Mouse (Mus musculus) limb, embryonic 12.5 days (tissue): ENCODE measurements around the gene F2rl1. TPM values are rescaled to one million over a fixed set of nuclear protein-coding genes. Genes with fewer than 3 reads are reported as not detected.

Source experiments
- ATAC-seq: fragments of 200-750 bp; cut with Nextera tagmentation; 2 replicates; pipeline ENCODE4 v1.8.0; 2017; ENCODE audit warnings: low read depth, moderate TSS enrichment; ENCODE audit not compliant: insufficient number of reproducible peaks, insufficient read depth, low FRiP score, low TSS enrichment
- H3K27ac ChIP-seq: fragments of 300-500 bp; sonication (generic); 2 replicates; pipeline ENCODE4 v1.5.1; 2016; ENCODE audit warnings: mild to moderate bottlenecking, moderate library complexity
- H3K27me3 ChIP-seq: fragments of 300-500 bp; sonication (generic); 2 replicates; pipeline ENCODE4 v1.6.1; 2016; ENCODE audit warnings: mild to moderate bottlenecking, moderate library complexity
- H3K36me3 ChIP-seq: fragments of 300-500 bp; sonication (generic); 2 replicates; pipeline ENCODE4 v1.6.1; 2016; ENCODE audit warnings: mild to moderate bottlenecking, moderate library complexity
- H3K4me1 ChIP-seq: fragments of 300-500 bp; sonication (generic); replicated peaks from 2 replicates; pipeline ENCODE4 v1.6.1; 2016
- H3K4me2 ChIP-seq: fragments of 300-500 bp; sonication (generic); 2 replicates; pipeline ENCODE4 v1.6.1; 2016; ENCODE audit warnings: mild to moderate bottlenecking, moderate library complexity
- H3K4me3 ChIP-seq: fragments of 300-500 bp; sonication (generic); replicated peaks from 2 replicates; pipeline ENCODE4 v1.5.1; 2016; ENCODE audit warnings: mild to moderate bottlenecking
- H3K9ac ChIP-seq: fragments of 300-500 bp; sonication (generic); replicated peaks from 2 replicates; pipeline ENCODE4 v1.6.1; 2016; ENCODE audit warnings: mild to moderate bottlenecking, moderate library complexity
- H3K9me3 ChIP-seq: fragments of 300-500 bp; sonication (generic); 2 replicates; pipeline ENCODE4 v1.6.1; 2016; ENCODE audit warnings: mild to moderate bottlenecking, moderate library complexity
- WGBS: fragments of 180-500 bp; shearing (Covaris S2); methylation state at CpG from one replicate; pipeline ENCODE4 v1.1.7; 2016; 5-methylcytosine and 5-hydroxymethylcytosine counted together
- polyA plus RNA-seq: library from polyadenylated mRNA; unstranded; fragments of >200 nt; fragmentation: Nextera tagmentation; extraction: Ambion mirVana; gene quantifications from 2 replicates; pipeline ENCODE4 v1.2.1, GENCODE M21; 2016

F2rl1 gene
- polyA plus RNA-seq, 1 experiment from 2014 or later: 0.11 TPM

- Histone ChIP-seq H3K4me2 (peak overlapping the region; percentile 53; the same call in 1 of the 2 replicates), H3K27me3 (peaks cover 8% of the 10 kb centered on the region; the same call in 1 of the 2 replicates), H3K4me1 (peaks cover 27% of the 10 kb centered on the region), H3K9ac (no peak overlapping the region), H3K27ac (no peak overlapping the region), H3K36me3 (no peaks in the 10 kb centered on the region), H3K9me3 (no peaks in the 10 kb centered on the region), H3K4me3 (no peak overlapping the region)
- no peak for ATAC-seq
- 3% methylated on average over 3 of the region's 3 CpGs for WGBS
These were observed 24.4 kb upstream of the F2rl1 start for GRCm38 (mm10) chr13:95549421-95549820.

- ATAC-seq: no peak
- no peaks in the 10 kb centered on the region for H3K9me3 ChIP-seq
- peaks cover 8% of the 10 kb centered on the region; the same call in 1 of the 2 replicates for H3K27me3 ChIP-seq
- 7% methylated on average over 6 of the region's 6 CpGs for WGBS
- no peaks in the 10 kb centered on the region for H3K36me3 ChIP-seq
- no peak overlapping the region for H3K9ac ChIP-seq
- peak overlapping the region; percentile 22 for H3K4me3 ChIP-seq
- H3K4me2 ChIP-seq: peak overlapping the region; percentile 53
- H3K27ac ChIP-seq: no peak overlapping the region; the same call in 1 of the 2 replicates
- H3K4me1 ChIP-seq: peaks cover 27% of the 10 kb centered on the region
These were observed 23.8 kb upstream of the F2rl1 start for GRCm38 (mm10) chr13:95548856-95549255.

GRCm38 (mm10) chr13:95548291-95548789 lies 23.3 kb upstream of the F2rl1 start:
- peaks cover 8% of the 10 kb centered on the region; the same call in 1 of the 2 replicates for H3K27me3 ChIP-seq
- H3K27ac ChIP-seq: peak overlapping the region; percentile 64
- ATAC-seq: 0 out of 2 replicates have a peak, but pooled peaks have one; percentile 60
- H3K4me2 ChIP-seq: peak overlapping the region; percentile 53
- H3K9me3 ChIP-seq: no peaks in the 10 kb centered on the region
- 9% methylated on average over 20 of the region's 20 CpGs for WGBS
- H3K4me3 ChIP-seq: peak overlapping the region; percentile 22
- no peaks in the 10 kb centered on the region for H3K36me3 ChIP-seq
- peaks cover 27% of the 10 kb centered on the region for H3K4me1 ChIP-seq
- no peak overlapping the region for H3K9ac ChIP-seq

GRCm38 (mm10) chr13:95547090-95547611 lies 22.1 kb upstream of the F2rl1 start:
- no peaks in the 10 kb centered on the region for H3K36me3 ChIP-seq
- H3K27ac ChIP-seq: no peak overlapping the region
- H3K4me1 ChIP-seq: peaks cover 27% of the 10 kb centered on the region
- H3K9me3 ChIP-seq: no peaks in the 10 kb centered on the region
- H3K4me3 ChIP-seq: no peak overlapping the region
- H3K27me3 ChIP-seq: peaks cover 8% of the 10 kb centered on the region; the same call in 1 of the 2 replicates
- 22% methylated on average over 12 of the region's 12 CpGs for WGBS
- no peak for ATAC-seq
- H3K4me2 ChIP-seq: peak overlapping the region; percentile 1; the same call in 1 of the 2 replicates
- no peak overlapping the region for H3K9ac ChIP-seq

GRCm38 (mm10) chr13:95546251-95546650 lies 21.2 kb upstream of the F2rl1 start:
- WGBS: 62% methylated on average over 6 of the region's 6 CpGs
- no peak overlapping the region for H3K4me3 ChIP-seq
- H3K27ac ChIP-seq: no peak overlapping the region
- peaks cover 8% of the 10 kb centered on the region; the same call in 1 of the 2 replicates for H3K27me3 ChIP-seq
- no peak overlapping the region for H3K4me2 ChIP-seq
- H3K9ac ChIP-seq: no peak overlapping the region
- H3K9me3 ChIP-seq: no peaks in the 10 kb centered on the region
- peaks cover 27% of the 10 kb centered on the region for H3K4me1 ChIP-seq
- ATAC-seq: no peak
- H3K36me3 ChIP-seq: no peaks in the 10 kb centered on the region

GRCm38 (mm10) chr13:95545729-95546186 lies 20.7 kb upstream of the F2rl1 start:
- H3K4me3 ChIP-seq: no peak overlapping the region
- no peak overlapping the region for H3K4me2 ChIP-seq
- no peak overlapping the region for H3K27ac ChIP-seq
- H3K36me3 ChIP-seq: no peaks in the 10 kb centered on the region
- H3K9ac ChIP-seq: no peak overlapping the region
- H3K9me3 ChIP-seq: no peaks in the 10 kb centered on the region
- H3K27me3 ChIP-seq: peaks cover 8% of the 10 kb centered on the region; the same call in 1 of the 2 replicates
- 70% methylated on average over 7 of the region's 7 CpGs for WGBS
- peaks cover 27% of the 10 kb centered on the region for H3K4me1 ChIP-seq
- peak; percentile 69 for ATAC-seq

- no peak overlapping the region for H3K4me2 ChIP-seq
- no peak for ATAC-seq
- no peaks in the 10 kb centered on the region; the same call in 1 of the 2 replicates for H3K27me3 ChIP-seq
- no peaks in the 10 kb centered on the region for H3K36me3 ChIP-seq
- H3K9ac ChIP-seq: no peak overlapping the region
- no peak overlapping the region for H3K4me3 ChIP-seq
- 84% methylated on average over 5 of the region's 5 CpGs for WGBS
- peaks cover 26% of the 10 kb centered on the region for H3K4me1 ChIP-seq
- H3K9me3 ChIP-seq: no peaks in the 10 kb centered on the region
- H3K27ac ChIP-seq: no peak overlapping the region
These were observed 13.0 kb upstream of the F2rl1 start for GRCm38 (mm10) chr13:95538021-95538420.

GRCm38 (mm10) chr13:95536117-95536493 lies 11.1 kb upstream of the F2rl1 start:
- H3K27me3 ChIP-seq: peaks cover 6% of the 10 kb centered on the region
- no peak for ATAC-seq
- H3K4me3 ChIP-seq: no peak overlapping the region
- no peak overlapping the region for H3K4me2 ChIP-seq
- H3K9me3 ChIP-seq: no peaks in the 10 kb centered on the region
- H3K4me1 ChIP-seq: peaks cover 33% of the 10 kb centered on the region
- no peak overlapping the region for H3K9ac ChIP-seq
- no peaks in the 10 kb centered on the region for H3K36me3 ChIP-seq
- WGBS: 20% methylated on average over 5 of the region's 5 CpGs
- H3K27ac ChIP-seq: no peak overlapping the region

GRCm38 (mm10) chr13:95535461-95536116 lies 10.6 kb upstream of the F2rl1 start:
- H3K9me3 ChIP-seq: no peaks in the 10 kb centered on the region
- H3K27ac ChIP-seq: no peak overlapping the region
- peaks cover 9% of the 10 kb centered on the region for H3K27me3 ChIP-seq
- H3K4me1 ChIP-seq: peaks cover 36% of the 10 kb centered on the region
- H3K9ac ChIP-seq: no peak overlapping the region
- H3K4me2 ChIP-seq: peak overlapping the region; percentile 24
- no peaks in the 10 kb centered on the region for H3K36me3 ChIP-seq
- H3K4me3 ChIP-seq: no peak overlapping the region
- 7% methylated on average over 11 of the region's 11 CpGs for WGBS
- ATAC-seq: no peak

GRCm38 (mm10) chr13:95535026-95535425 lies 10.0 kb upstream of the F2rl1 start:
- Histone ChIP-seq H3K9me3 (no peaks in the 10 kb centered on the region), H3K36me3 (no peaks in the 10 kb centered on the region), H3K4me3 (no peak overlapping the region), H3K9ac (no peak overlapping the region), H3K4me1 (peaks cover 36% of the 10 kb centered on the region), H3K27me3 (peaks cover 10% of the 10 kb centered on the region), H3K27ac (no peak overlapping the region), H3K4me2 (peak overlapping the region; percentile 24; the same call in 1 of the 2 replicates)
- WGBS: 10% methylated on average over 6 of the region's 6 CpGs
- no peak for ATAC-seq

- H3K4me2 ChIP-seq: peak overlapping the region; percentile 50
- H3K27ac ChIP-seq: no peak overlapping the region
- H3K27me3 ChIP-seq: peaks cover 12% of the 10 kb centered on the region; the same call in 1 of the 2 replicates
- H3K4me1 ChIP-seq: peaks cover 36% of the 10 kb centered on the region
- peak overlapping the region; percentile 44 for H3K9ac ChIP-seq
- no peaks in the 10 kb centered on the region for H3K9me3 ChIP-seq
- 0 out of 2 replicates have a peak overlapping the region, but pooled peaks have one; percentile 9 for H3K4me3 ChIP-seq
- ATAC-seq: peak; percentile 61
- no peaks in the 10 kb centered on the region for H3K36me3 ChIP-seq
- 4% methylated on average over 5 of the region's 5 CpGs for WGBS
These were observed 9.1 kb upstream of the F2rl1 start for GRCm38 (mm10) chr13:95534131-95534561.
